In the genomic region with DNA sequence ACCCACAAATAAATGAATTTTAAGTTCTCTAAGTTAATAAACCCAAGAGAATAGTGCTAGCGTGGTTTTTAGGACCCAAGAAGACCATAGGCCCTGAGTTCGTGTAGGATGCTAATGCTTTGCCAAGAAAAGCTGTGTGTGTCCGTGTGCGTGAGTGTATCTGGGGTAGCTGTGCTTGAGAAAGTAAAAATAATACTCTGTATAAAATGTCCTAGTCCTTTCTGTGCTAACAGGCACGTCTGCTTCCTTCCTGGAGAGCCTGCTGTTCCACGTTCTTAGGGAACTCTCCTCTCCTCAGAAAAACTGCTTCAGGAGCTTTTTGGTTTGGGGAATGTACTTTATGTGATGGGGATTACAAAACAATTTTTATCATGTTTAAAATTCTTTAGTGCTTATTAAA, we compare ENCODE assay signal across 14 mouse cellular contexts.
"Had no signal": no experiment of that assay in that cellular context is flagged by ENCODE, and none has a peak within 500 bp of the region (broad histone marks: within the 10 kb centered on the region; RNA-seq: fewer than 3 reads in every experiment).

No protein-coding gene starts in this region.

- H3K9ac ChIP-seq: intestine, embryonic 15.5 days; liver, embryonic 15.5 days; midbrain, embryonic 13.5 days had no signal

- H3K4me2 ChIP-seq: intestine, embryonic 15.5 days; liver, embryonic 11.5 days; liver, embryonic 15.5 days; midbrain, embryonic 13.5 days had no signal

- H3K4me3 ChIP-seq: intestine, embryonic 15.5 days; limb, embryonic 10.5 days; liver, embryonic 15.5 days; midbrain, embryonic 13.5 days had no signal

- DNase-seq: kidney, adult 18-20 months; kidney, postnatal 10 days; kidney, postnatal 4 days; lung, adult 2 months; lung, postnatal 36 days; retina, postnatal 1 day; spleen, adult 18-20 months; thymus, postnatal 36 days had no signal

- H3K4me1 ChIP-seq: intestine, embryonic 15.5 days; limb, embryonic 10.5 days; midbrain, embryonic 13.5 days had no signal

- H3K9me3 ChIP-seq: intestine, embryonic 15.5 days; limb, embryonic 10.5 days; liver, embryonic 15.5 days; midbrain, embryonic 13.5 days had no signal

- H3K27ac ChIP-seq: intestine, embryonic 15.5 days; limb, embryonic 10.5 days; liver, embryonic 15.5 days; midbrain, embryonic 13.5 days had no signal

- ATAC-seq: intestine, embryonic 15.5 days; lung, postnatal 0 days; midbrain, embryonic 13.5 days had no signal

- H3K27me3 ChIP-seq: intestine, embryonic 15.5 days; liver, embryonic 15.5 days; midbrain, embryonic 13.5 days had no signal
